Mouse (Mus musculus) A20 (cell line): ENCODE data around the gene Cemip.

Source experiments
- DNase-seq: peaks from one replicate; pipeline ENCODE4 v3.0.0-alpha.2; 2011; ENCODE audit warnings: low read depth, low spot score

Gene Cemip

DNA sequence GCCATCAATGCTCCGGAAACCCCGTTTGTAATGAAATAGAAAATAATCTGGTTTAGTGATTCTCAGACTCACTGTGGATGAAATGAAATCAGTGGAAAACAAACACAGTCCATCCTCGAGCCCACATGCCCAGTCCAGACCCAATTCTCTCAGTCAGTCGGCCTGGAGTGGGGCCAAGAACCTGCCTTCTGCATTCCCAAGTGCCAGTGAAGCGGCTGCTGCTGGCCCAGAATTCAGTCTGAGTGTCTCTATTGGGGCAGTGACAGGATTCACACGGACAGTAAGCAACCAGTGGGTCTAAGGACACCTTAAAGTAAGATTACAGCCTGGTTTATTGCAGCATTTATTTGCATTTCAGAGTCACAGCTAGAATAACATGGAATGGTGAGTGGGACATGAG is 10.2 kb upstream of the Cemip start:
- no peak for DNase-seq

DNA sequence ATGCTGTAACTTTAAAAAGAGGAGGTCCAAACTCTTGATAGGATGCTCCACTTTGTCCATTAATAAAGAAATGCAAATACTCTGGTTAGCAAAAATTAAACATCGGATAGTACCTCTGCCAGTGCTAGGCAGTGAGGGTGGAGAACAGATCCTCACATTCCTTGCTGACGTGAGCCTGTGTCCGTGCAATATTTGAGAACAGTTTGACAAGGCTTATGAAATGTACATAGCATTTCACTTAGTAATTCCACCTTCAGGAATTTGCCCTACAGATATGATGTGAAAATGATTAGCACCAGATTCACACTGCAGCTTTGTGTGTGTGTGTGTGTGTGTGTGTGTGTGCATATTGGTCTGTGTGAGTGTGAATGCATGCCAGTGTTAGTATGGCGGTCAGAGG is 4.5 kb upstream of the Cemip start:
- DNase-seq: no peak

DNA sequence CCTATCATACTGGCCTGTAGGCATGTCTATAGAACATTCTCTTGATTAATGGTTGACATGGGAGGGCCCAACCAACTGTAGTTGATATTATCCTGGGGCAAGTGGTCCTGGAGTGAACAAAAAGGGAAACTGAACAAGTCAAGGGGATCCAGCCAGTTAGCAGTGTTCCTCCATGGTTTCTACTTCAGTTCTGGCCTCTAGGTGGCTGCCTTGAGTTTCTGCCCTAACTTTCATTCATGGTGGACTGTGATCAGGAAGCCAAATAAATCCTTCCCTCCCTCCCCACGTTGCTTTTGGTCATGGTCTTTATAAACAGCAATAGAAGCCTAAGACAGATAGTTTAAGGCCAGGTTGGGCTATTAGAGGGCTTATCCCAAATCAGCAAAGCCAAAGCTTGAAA is 3.5 kb upstream of the Cemip start:
- peak; percentile 52 for DNase-seq

DNA sequence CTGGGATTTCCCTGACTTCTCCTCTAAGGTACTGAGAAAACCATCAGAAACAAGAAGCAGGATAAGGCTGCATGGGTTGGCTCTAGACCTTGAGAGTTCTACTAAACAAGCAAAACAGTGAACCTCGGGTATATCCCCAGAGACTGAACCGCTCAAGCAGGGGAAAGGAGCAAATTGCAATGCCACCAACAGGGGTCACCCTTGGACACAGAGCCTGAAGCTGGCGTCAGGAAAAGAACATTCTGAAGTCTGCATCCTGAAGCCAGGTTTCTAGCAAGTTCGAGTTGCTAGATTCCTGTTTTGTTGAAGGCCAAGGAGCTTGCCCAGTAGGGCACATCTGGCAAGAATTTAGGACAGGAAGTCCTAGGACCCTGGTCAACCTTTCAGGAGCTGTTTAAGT is 2.7 kb upstream of the Cemip start:
- peak; percentile 72 for DNase-seq

DNA sequence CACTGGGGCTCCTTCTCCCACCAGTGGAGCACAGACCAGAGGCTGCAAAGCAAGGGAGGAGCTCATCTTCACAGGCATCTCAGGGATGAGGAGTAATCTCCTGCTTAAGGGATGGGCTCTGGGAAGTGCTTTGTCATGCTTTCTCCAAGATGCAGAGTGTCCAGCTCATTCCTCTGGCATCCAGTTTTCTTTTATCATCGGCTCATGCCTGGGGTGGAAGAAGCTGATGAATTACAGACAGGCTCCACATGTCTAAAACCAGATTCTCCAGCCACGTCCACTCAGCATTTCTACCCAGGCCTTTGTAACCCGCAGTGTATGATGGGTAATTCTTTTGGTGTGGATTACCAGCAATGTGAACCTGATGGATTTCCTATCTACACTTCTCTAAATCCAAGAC is 1.9 kb upstream of the Cemip start:
- DNase-seq: no peak

DNA sequence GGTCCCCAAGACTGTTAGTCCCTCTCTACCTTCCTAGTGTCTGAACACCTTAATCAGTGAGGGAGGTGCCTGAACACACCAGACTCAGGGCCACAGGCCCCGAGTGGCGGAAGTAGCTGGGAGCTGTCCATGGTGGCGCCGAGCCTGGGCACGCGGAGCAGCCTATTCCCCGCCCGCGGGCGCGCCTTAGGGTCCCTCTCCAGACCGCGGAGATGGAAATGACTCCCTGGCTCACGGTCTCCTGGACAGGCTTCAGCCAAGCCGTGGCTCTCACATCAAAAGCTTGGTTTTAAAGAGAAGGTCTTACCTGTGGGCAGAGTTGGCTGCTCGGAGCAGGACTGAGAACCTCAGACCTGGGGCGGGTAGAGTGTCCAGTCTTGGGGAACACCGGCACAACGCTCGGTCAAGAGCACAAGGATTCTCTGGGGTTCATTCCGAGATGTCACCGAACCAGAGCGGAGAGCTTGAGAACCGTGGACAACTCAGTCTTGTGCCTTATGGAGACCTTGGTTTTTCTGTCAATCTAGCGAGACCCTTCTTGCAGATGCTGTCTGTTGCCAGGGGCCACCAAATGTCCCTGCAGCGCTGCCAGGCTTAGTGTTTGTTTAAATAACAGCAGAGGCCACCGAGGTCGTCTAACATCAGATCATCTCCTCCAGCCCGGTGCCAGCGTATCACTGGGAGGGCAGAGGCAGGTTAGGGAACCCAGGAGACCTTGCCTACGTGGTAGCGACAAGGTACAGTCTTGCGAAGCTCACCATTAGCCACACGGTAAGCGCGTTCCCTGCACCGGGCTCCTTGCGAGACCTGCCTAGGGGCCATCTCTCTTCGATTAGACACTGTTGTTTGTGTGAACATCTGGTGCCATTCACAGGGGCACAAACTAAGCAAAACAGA is 1.0 kb downstream of the Cemip start:
- no peak for DNase-seq

DNA sequence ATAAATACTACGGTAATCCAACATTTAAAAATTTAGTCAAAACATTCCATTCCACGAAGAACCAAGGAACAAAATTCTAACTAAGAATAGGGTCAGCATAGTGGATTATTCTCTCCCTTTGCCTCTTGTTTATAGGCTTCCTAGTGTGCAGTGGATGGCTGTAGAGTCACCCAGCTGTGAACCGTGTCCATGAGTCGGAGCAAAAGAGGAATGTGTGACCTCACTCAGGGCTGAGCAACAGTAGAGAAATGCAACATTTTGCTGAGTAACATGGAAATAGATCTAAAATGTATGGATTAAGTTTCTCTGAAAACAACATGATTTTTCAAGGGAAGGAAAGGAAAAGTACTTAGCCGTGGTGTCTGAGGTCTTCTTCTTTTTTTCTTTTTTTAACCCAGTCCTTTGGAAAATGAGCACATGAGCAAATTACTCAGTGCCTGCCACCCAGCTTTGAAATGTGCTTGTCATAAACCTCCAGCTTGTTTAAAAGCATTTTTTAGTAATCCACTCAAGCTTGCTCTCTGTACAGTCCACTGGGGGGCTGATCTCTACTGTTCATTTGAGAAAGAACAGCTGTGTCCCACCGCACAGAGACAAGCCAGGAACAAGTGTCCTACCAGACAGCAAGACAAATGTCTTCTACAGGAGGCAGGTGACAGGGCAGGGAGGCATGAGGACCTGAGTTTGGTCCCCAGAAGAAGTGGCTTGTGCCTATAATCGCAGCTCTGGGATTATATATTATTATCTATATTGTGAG is 8.9 kb downstream of the Cemip start:
- no peak for DNase-seq

DNA sequence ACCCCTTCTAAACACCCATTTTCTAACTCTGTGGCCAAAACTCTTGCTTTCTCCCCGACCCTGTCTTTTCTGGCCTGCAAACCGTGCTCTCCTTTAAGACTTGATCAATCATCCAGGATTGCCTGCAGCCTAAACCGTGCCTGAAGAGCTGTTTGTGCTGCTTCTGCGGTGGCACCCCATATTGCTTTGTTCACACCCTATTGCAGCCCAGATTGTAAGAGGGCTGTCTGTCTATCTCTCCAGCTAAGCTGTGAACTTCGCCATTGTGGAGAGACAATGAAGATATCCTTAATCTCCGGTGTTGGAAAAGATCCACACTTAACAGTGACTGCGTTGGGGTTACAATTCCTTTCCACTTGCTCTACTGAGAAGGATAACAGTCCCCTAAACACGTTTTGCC is 12.0 kb downstream of the Cemip start:
- DNase-seq: no peak

DNA sequence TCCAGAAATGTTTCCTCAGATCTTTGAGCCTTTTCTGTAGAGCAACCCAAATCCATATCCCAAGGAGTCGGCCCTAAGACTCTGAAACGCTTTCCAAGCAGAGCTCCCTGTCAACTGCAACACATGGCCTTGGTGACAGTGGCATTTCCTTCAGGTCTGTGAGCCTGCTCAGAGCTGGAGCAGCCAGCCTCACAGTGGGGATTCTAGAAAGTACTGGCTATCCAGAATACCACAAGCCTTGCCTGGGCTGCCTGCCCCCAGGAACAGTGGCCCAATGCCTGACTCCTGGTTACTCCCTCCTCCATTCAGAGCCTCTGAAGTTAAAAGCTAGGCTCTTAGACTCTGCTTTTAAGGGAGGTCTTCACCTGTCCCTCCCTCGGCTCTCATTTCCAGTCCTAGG is 12.4 kb downstream of the Cemip start:
- no peak for DNase-seq

DNA sequence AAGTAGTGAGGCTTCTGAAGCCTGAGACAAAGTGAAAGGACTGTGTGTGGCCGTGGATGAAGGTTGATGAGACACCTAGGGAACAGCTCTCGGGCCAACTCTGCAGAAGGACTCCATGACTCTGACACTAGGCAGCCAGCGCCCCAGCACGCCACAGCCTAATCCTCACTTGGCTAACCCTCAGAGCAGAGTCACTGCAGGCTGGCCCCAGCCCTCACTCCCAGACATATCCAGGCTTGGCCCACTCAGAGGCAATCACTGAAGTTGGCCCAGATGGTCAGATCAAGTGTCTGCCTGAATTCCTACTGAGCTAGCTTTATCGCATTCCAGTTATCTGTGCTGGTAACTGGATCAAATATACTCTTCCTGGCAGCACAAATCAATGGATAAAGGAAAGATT is 17.4 kb downstream of the Cemip start:
- DNase-seq: no peak

DNA sequence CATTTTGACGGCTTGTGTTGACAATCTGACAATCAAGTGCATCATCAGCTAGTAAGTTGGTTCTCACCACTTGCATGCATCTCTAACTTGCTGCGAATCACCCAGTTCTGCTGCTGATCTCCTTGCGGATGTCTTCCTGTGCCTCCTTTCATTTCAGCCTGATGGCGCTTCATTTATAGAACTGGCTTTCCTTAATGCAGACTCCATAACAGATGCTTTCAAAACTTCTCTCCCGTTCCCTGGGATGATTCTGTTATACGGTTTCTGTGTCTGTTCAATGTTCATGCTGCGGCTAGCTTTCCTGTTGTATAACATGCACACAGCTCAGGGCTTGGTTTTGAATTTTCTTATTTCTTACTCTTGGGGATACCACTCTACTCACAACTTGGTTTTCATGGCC is 26.5 kb downstream of the Cemip start:
- DNase-seq: no peak

DNA sequence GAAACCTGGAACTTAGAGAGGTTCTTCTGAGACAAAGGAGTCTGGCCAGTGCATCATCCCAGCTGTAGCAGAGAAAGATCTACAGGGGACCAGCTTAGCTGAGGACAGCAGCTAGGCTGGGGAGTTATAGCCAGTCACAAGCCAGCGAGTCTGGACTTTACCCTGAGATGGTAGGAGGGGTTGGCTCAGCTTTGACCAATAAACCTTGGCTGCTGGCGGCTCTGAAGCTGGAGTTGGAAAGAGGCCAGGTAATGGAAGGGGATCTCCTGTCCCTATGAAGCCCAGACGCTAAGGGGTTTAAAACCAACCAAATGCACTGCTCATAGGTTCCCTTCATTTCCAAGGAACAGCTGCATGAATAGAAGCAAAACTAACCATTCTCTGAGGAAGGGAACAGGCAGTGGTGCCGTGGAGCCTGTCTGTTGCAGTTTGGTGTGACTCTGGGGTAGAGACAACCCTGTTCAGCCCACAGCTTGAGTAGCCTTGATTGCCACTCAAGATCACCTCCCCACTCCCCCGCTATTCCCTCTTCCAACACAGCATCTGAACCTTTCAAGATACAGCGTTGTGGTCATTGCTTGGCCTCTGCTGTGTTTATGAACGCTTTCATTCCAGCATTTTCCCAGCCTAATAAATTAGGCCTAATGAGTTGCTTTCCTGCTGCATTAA is 30.2 kb downstream of the Cemip start:
- no peak for DNase-seq

DNA sequence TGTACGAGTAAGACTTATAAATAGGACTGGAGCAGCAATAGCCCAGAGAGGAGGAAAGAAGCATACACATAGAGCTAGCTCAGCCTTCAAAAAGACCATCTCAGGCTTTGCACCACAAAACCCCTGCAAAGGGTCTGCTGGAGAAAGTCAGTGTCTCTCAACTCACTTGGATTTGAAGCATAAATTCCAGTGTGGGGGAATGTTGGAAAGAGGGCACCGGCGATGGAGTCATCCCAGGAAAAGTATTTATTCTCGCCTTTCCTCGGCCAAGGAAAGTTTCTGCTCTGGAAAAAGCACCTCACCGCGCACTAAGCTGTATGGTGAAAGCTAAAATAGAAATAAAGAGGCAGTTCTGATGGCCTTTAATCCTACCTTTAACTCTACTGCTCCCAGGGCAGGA is 32.4 kb downstream of the Cemip start:
- DNase-seq: no peak

DNA sequence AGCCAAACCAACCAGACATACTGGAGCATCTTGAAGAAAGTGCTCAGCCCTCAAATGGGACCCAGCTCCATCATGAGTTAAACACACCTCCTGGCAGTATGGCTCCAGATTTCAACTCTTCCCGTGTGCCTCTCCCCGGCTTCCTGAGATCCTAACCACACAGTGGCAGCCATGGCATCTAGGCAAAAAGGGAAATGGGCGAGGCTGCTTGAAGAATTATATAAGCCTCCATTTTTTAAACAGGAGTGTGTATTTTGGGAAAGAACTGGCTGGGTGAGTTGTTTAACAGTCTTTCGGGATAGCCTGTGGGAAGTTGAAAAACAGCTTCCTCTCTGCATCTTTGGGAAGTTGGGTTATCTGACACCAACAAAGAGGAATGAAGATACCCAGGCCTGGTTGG is 34.9 kb downstream of the Cemip start:
- no peak for DNase-seq

DNA sequence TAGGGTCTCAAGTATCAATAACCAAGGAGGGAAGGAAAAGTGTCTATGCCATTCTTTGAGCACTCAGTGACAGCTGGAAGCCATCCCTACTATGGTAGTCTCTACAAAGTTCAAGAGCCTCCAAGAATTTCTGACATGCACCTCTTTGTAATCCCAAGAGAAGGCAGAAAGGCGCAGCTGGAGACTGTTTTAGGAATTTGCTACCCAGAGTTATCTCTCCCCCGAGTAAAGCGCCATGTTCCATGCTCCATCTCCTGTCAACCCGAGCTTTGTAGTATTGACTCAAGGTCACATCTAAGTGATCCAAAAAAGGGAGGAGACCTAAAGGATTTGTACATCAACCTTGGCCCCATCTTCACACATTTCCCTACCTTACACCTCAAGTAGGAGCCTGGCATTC is 40.8 kb downstream of the Cemip start:
- no peak for DNase-seq

DNA sequence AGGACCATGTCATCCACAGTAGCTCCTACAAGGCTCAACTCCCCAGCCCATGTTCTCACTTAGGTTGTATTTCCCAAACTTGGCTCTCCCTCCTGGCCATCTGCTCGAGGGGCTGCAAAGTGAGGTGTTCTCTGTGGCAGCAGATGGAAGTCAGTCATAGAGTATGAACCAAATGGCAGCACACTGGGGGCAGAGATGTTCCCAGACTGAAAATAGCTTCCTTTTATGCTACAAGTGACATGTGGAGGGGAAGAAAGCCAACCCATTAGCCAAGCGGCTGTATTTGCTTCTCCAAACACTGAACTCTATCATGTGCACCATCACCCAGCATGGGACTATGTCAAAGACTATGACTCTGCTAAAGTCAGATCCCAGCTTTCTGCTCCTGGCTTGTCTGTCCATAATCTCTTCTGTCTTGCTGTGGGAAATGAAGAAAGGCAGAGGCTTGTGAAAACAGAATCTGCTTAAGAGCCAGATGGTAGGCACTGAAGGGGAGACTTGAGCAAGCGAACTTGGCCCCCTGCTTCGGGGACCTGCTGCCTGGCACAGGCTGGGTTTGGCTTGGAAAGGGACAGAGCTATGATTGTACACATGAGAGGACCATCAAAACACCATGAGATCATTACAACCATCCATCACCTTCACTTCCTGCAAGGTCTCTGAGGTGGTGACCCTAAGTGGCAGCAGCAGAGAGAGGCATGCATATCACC is 41.6 kb downstream of the Cemip start:
- DNase-seq: no peak

DNA sequence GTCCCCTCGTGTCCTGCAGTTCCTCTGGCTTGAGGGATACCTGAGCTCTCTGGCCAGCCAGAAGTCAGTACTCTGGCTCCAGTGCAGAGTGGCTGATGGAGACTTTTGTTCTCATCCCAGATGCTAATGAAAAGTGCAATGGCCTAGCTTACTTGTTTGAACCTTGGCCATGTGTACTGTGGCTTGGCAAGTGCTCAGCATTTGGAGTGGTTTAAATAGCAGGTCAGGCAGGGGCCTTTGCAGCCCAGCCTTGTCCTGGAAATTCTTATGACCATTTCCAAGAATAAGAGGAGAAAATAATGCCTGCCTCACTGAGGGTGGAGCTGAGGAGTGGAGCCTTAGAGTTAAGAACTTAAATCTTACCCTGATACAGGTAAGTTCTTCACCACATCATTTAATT is 43.6 kb downstream of the Cemip start:
- DNase-seq: no peak

DNA sequence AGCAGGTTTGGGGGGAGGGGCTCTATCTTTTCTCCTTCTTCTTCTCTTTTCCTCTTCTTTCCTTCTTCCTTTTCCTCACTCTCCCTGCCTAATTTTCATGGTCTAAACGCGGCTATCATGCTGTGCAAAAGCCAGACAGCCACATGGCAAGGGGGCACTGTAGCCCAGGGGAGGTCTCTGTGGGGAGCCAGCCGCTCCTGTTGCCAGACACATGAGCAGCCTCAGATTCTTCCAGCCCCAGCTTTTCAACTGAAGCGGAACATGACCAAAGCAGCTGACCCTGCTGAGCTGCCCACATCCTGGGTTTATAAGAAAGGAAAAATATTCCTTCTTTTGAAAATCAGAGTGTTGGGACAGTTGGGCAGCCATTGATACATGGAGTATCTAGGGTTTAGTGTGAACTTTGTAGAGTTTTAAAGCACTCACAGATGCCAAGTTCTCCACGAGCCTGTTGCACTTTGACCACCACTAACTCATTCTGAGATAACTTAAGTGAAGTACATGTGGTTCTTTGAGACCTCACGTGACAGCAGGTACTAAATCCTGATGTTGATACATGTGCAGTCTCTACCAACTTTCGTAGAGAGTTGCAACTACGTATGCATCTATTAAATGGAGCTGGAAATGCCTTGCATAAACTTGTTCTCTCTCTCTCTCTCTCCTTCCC is 46.3 kb downstream of the Cemip start:
- no peak for DNase-seq

DNA sequence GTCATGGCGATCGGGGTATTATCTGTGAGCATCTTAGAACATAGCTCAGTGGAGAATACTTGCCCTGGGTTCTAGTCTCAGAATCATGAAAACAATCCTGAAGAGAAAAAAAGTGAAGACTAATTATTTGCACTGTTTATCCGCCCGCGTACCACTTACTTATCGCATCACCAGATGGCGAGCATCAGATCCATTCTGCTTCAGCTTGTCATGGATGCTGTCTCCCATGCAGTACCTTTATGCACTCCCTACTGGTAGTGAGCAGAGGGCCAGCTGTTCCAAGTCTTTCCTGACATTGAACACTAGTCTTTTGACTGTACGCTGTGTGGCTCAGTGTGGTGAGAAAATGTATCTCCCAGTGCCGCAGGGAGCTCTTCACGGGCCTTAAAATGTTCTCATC is 47.7 kb downstream of the Cemip start:
- no peak for DNase-seq

DNA sequence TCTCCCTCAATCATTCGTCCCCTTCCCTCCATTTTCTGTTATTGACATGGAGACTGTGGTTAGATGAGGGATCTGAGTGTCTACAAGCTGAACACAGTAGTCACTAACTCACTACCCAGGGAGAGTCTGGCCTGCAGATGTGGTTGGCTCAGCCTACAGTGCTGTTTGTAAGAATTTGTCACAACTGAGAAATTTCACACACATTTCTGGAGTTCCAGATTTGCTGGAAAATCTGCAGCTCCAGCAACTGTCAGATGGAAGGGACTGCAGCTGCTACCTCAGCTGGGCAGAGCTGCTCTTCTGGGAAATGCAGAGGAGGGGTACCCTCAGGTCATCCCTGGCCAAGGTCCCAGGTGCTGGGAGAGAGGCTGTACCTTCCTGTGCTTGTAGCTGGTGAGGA is 53.5 kb downstream of the Cemip start:
- DNase-seq: no peak

DNA sequence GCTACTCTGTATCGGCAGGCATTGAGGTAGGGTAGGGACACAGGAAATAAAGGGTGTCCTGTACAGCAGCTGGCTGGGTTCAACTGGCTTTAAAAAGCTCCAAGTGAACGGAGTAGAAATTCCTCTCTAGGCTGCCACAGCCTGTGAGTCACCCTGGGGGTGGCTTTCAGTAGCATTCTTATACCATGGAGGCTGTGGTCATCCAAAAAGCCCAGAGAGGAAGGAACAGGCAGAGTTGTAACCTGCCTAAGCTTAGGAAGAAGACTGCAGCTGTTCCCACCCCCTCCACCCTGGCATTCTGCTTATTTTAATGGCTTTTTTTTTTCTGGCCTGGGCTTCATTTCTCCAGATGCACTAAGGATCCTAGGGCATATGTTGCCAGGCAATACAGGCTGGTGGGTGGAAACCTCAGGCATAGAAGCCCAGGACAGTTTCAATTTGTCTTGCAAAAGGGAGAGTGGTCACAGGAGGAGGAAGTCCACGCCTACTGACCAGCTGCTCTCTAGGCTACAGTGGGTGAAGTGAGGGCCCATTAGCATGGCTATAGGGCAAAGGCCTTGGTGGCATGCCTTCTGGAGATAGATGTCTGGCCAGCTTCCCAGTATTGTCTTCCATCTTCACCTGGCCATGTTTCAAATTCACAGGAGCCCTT is 57.1 kb downstream of the Cemip start:
- DNase-seq: no peak
